Mouse (Mus musculus): ENCODE data around the gene Anks1b.

Gene Anks1b

GRCm38 (mm10) chr10:90863881-90864598 is 990.7 kb downstream of the Anks1b start:
- CTCF ChIA-PET, result no interaction called here

- CTCF ChIA-PET, result no interaction called here
These were observed 991.2 kb downstream of the Anks1b start for GRCm38 (mm10) chr10:90864599-90864889.

- CTCF ChIA-PET, result no interaction called here
These were observed 999.9 kb downstream of the Anks1b start for GRCm38 (mm10) chr10:90873204-90873603.

- CTCF ChIA-PET, result no interaction called here
These were observed 1000.9 kb downstream of the Anks1b start for GRCm38 (mm10) chr10:90874166-90874565.

GRCm38 (mm10) chr10:90880854-90881560 is 1007.7 kb downstream of the Anks1b start:
- CTCF ChIA-PET, result no interaction called here

- CTCF ChIA-PET, result no interaction called here
These were observed 1016.3 kb downstream of the Anks1b start for GRCm38 (mm10) chr10:90889566-90889965.

- CTCF ChIA-PET, result no interaction called here
These were observed 1019.4 kb downstream of the Anks1b start for GRCm38 (mm10) chr10:90892728-90893127.

GRCm38 (mm10) chr10:90897894-90898293 is 1024.6 kb downstream of the Anks1b start:
- CTCF ChIA-PET, result no interaction called here

- CTCF ChIA-PET, result no interaction called here
These were observed 1030.9 kb downstream of the Anks1b start for GRCm38 (mm10) chr10:90904185-90904584.

- CTCF ChIA-PET, result no interaction called here
These were observed 1034.1 kb downstream of the Anks1b start for GRCm38 (mm10) chr10:90907381-90907780.

GRCm38 (mm10) chr10:90923476-90923875 is 1050.2 kb downstream of the Anks1b start:
- CTCF ChIA-PET, result no interaction called here

- CTCF ChIA-PET, result no interaction called here
These were observed 1059.8 kb downstream of the Anks1b start for GRCm38 (mm10) chr10:90933088-90933487.

GRCm38 (mm10) chr10:90934678-90935077 is 1061.4 kb downstream of the Anks1b start:
- CTCF ChIA-PET, result no interaction called here

- CTCF ChIA-PET, result no interaction called here
These were observed 1064.6 kb downstream of the Anks1b start for GRCm38 (mm10) chr10:90937721-90938460.

- CTCF ChIA-PET, result no interaction called here
These were observed 1067.5 kb downstream of the Anks1b start for GRCm38 (mm10) chr10:90940521-90941520.

- CTCF ChIA-PET, result no interaction called here
These were observed 1068.8 kb downstream of the Anks1b start for GRCm38 (mm10) chr10:90942001-90942700.

GRCm38 (mm10) chr10:90947043-90947442 is 1073.7 kb downstream of the Anks1b start:
- CTCF ChIA-PET, result no interaction called here

- CTCF ChIA-PET, result no interaction called here
These were observed 1074.5 kb downstream of the Anks1b start for GRCm38 (mm10) chr10:90947608-90948373.

- CTCF ChIA-PET, result no interaction called here
These were observed 1079.9 kb downstream of the Anks1b start for GRCm38 (mm10) chr10:90953103-90953709.

- CTCF ChIA-PET, result no interaction called here
These were observed 1080.5 kb downstream of the Anks1b start for GRCm38 (mm10) chr10:90953821-90954220.

Data from spleen, embryonic (tissue).